Mouse (Mus musculus) limb, embryonic 13.5 days (tissue): ENCODE data around the gene 4930502E18Rik. TPM values are rescaled to one million over a fixed set of nuclear protein-coding genes. Genes with fewer than 3 reads are reported as not detected.
A peak's percentile ranks its signal among the peaks of the same experiment; 100 is the strongest.
"Not testable (repeated sequence)": the region's sequence is repeated elsewhere in the genome, so short reads cannot be mapped to it uniquely, and the experiment has no call there.

ENCODE experiments used
- ATAC-seq: fragments of 200-750 bp; cut with Nextera tagmentation; 2 replicates; pipeline ENCODE4 v1.8.0; 2017; ENCODE audit warnings: low read depth, moderate number of reproducible peaks, moderate TSS enrichment; ENCODE audit not compliant: low FRiP score
- H3K27ac ChIP-seq: fragments of 300-500 bp; sonication (generic); 2 replicates; pipeline ENCODE4 v1.5.1; 2015; ENCODE audit warnings: inconsistent platforms, mild to moderate bottlenecking, moderate library complexity
- H3K27me3 ChIP-seq: fragments of 300-500 bp; sonication (generic); 2 replicates; pipeline ENCODE4 v1.6.1; 2015; ENCODE audit warnings: mild to moderate bottlenecking, inconsistent platforms
- H3K36me3 ChIP-seq: fragments of 300-500 bp; sonication (generic); 2 replicates; pipeline ENCODE4 v1.6.1; 2015; ENCODE audit warnings: inconsistent platforms, mild to moderate bottlenecking, moderate library complexity
- H3K4me1 ChIP-seq: fragments of 300-500 bp; sonication (generic); 2 replicates; pipeline ENCODE4 v1.6.1; 2015; ENCODE audit warnings: inconsistent platforms
- H3K4me2 ChIP-seq: fragments of 300-500 bp; sonication (generic); replicated peaks from 2 replicates; pipeline ENCODE4 v1.6.1; 2015; ENCODE audit warnings: inconsistent platforms, mild to moderate bottlenecking, moderate library complexity
- H3K4me3 ChIP-seq: fragments of 300-500 bp; sonication (generic); 2 replicates; pipeline ENCODE4 v1.5.1; 2015; ENCODE audit warnings: moderate library complexity, mild to moderate bottlenecking, inconsistent platforms
- H3K9ac ChIP-seq: fragments of 300-500 bp; sonication (generic); 2 replicates; pipeline ENCODE4 v1.6.1; 2015; ENCODE audit warnings: mild to moderate bottlenecking, inconsistent platforms
- H3K9me3 ChIP-seq: fragments of 300-500 bp; sonication (generic); 2 replicates; pipeline ENCODE4 v1.6.1; 2016; ENCODE audit warnings: inconsistent platforms
- WGBS: fragments of 180-500 bp; shearing (Covaris S2); methylation state at CpG from one replicate; pipeline ENCODE4 v1.1.7; 2015; 5-methylcytosine and 5-hydroxymethylcytosine counted together
- polyA plus RNA-seq: library from polyadenylated mRNA; unstranded; fragments of >200 nt; fragmentation: Nextera tagmentation; extraction: Ambion mirVana; gene quantifications from 2 replicates; pipeline ENCODE4 v1.2.1, GENCODE M21; 2015

4930502E18Rik gene
- 0.52 and 0.62 TPM in 2 replicates for polyA plus RNA-seq

DNA sequence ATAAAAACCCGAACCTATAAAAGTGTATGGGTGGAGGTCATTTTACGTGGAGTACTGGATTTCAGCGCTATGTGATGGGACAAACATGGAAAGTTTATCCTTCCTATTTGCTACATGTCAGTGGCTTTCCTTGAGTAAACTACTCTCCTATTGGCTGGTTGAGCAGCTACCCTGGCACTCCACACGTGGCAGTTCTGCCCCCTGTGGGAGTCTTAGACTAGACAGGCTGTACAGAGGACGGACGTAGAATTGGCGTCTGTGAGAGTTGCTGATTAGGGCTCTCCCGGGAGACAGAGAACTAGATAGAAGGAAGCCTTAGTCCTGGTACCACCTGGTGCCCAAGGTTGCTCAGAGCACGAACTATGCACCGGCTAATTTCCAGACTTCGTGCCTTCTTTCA, at the start of gene 4930502E18Rik:
4930502E18Rik (plus strand) TSS at position 231 of the 400 bp plus-strand sequence.
- Histone ChIP-seq H3K4me2 (no peak within 1 kb of the TSS), H3K4me1 (no peaks in the 10 kb centered on the region), H3K4me3 (no peak within 1 kb of the TSS), H3K9me3 (no peaks in the 10 kb centered on the region), H3K36me3 (no peaks in the 10 kb centered on the region), H3K9ac (no peak within 1 kb of the TSS), H3K27me3 (no peaks in the 10 kb centered on the region), H3K27ac (no peak within 1 kb of the TSS)
- 84% methylated on average over 11 of the region's 11 CpGs for WGBS
- ATAC-seq, result no peak

DNA sequence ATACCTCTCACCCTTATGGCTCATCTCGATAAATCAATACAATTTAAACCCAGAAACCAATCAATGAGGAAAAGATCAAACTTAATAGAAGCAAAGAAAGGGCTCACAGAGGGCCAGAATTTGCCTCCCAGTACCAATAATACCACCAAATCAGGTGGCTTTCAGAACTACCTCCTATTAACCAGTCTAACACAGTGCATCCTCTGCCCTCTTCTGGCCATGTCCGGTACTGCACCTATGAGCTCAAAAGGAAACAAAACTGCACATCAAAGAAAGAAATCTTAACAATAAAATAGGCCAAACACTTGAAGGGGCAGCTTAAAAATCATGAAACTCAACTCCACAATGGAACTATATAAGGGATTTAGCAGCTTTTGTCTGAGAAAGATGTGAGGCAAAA, 47.7 kb upstream of the 4930502E18Rik start:
- H3K27ac ChIP-seq, ATAC-seq, H3K4me1 ChIP-seq, H3K27me3 ChIP-seq, H3K9ac ChIP-seq, H3K4me3 ChIP-seq, H3K36me3 ChIP-seq, H3K9me3 ChIP-seq, H3K4me2 ChIP-seq: not testable (repeated sequence)
- WGBS, result 42% methylated on average over 2 of the region's 2 CpGs

DNA sequence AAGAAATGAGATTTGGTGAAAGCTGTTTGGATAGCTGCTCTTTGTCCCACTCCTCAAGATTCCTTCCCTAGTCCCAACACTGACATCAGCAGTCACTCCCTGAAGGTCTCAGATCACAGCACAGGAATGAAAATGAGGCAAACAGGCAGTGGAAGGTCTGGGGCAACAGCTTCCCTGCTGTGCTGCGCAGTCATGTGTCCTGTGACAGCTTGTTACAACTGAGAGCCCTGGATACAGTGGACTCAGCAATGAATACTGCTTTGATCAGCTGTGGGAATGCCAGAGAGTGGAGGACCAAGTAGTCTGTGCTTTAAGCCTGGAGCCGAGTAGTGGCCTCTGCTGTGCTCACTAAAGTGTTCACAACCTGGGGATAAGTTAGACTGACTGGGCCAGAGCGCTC, 42.0 kb upstream of the 4930502E18Rik start:
- H3K27me3 ChIP-seq, H3K9me3 ChIP-seq, H3K4me1 ChIP-seq, ATAC-seq, H3K9ac ChIP-seq, H3K4me2 ChIP-seq, H3K4me3 ChIP-seq, H3K27ac ChIP-seq, H3K36me3 ChIP-seq: not testable (repeated sequence)
- 55% methylated on average over 3 of the region's 3 CpGs for WGBS

DNA sequence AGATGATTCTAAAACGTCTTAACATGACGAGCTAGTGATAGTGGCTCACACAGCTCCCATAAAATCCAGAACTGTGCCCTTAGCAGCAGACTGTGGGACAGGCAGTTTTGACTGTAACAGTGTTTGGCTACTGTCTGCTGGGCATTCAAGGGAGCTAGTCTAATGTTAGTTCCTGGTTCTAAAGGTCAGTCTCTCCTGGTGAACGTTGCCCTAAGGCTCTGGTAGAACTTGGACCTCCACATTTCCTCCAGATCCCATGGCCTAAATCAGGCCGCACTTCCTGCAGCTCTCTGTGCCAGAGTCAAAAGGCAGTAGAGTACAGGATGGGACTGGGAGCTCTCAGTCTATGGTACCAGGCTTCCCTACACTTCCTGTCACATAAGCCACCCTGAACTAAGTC, 40.0 kb upstream of the 4930502E18Rik start:
- 69% methylated on average over 2 of the region's 4 CpGs for WGBS
- not testable (repeated sequence) for H3K9me3 ChIP-seq, H3K4me1 ChIP-seq, H3K4me2 ChIP-seq, H3K36me3 ChIP-seq, H3K4me3 ChIP-seq, ATAC-seq, H3K27ac ChIP-seq, H3K27me3 ChIP-seq, H3K9ac ChIP-seq

DNA sequence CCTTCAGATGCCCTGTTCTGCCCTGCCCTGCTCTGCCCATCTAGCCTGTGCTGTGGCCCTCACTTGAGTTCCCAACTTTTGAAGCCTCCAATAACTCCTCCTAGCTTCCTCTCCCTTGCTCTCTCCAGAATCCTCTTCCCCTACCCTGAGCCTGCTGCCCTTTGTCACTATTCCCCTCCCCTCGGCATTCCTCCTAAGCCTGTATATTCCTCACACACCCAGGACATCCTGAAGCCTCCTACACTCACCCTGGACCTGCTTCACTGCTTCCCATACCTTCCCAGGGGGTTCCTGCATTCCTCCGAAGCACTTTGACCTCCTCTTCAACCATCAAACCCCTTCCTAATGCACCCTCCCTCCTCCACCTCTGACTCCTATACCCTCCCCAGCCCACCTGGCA, 32.6 kb upstream of the 4930502E18Rik start:
- 65% methylated on average over 2 of the region's 2 CpGs for WGBS
- Histone ChIP-seq H3K4me1 (no peaks in the 10 kb centered on the region), H3K36me3 (no peaks in the 10 kb centered on the region), H3K9ac (no peak overlapping the region), H3K4me2 (no peak overlapping the region), H3K4me3 (no peak overlapping the region), H3K9me3 (no peaks in the 10 kb centered on the region), H3K27me3 (no peaks in the 10 kb centered on the region), H3K27ac (no peak overlapping the region)
- no peak for ATAC-seq

DNA sequence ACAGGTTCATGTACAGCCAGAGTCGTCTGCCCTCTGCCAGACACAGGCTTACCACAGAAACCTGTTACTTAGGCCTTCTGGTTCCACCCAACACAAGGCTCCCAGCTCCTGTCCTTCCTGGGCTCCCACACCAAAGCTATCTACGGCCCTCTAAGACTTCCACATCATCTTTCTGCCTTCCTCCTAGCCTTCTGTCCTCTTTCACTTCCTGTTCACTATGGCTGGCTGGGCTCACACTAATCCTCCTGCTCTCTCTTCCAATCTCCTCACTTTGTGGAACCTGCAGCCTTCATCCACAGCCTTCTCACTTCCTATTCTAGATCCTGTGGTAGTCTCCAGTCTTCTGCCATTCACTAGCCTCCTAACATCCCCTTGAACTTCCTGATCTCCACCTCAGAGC, 31.5 kb upstream of the 4930502E18Rik start:
- ATAC-seq, result no peak
- Histone ChIP-seq H3K9ac (no peak overlapping the region), H3K27me3 (no peaks in the 10 kb centered on the region), H3K27ac (no peak overlapping the region), H3K9me3 (no peaks in the 10 kb centered on the region), H3K4me3 (no peak overlapping the region), H3K36me3 (no peaks in the 10 kb centered on the region), H3K4me1 (no peaks in the 10 kb centered on the region), H3K4me2 (no peak overlapping the region)
- whole genome bisulfite sequencing, result 73% methylated on average over 2 of the region's 2 CpGs

DNA sequence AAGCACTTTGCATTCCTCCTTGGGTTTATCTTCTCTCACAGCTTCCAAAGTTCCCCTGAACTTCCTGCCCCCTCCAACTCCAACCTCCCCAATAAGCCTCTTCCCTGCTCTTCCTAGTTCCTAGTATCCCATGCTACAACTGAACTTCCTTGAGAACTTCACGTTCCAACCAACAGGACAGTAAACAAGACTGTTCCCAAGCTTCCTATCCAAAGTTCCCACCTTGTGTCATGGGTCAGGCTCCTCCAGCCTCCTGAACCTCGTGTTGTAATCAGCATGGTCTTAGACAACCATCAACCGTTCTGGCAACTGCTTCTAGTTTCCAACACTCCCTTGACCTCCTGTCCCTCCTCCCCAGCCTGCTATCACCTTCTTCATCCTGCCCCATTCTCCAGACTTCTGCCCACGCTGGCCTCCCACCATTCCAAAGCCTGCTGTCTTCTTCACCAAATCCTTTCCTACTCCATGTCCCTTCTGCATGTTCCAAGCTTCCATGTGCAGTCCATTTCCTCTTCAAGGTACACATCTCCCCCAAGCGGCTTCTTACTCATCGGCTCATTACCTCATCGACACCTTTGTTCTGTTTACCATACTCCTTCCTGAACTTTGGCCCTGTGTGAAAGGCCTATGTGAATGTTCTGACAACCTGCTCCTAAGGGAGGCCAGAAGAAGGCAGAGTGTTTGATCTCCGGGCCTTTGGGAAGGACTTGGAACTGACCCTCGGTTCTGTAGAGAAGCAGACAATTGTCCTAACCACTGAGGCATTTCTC, 30.4 kb upstream of the 4930502E18Rik start:
- Histone ChIP-seq H3K9ac (no peak overlapping the region), H3K9me3 (no peaks in the 10 kb centered on the region), H3K27me3 (no peaks in the 10 kb centered on the region), H3K4me2 (no peak overlapping the region), H3K4me3 (no peak overlapping the region), H3K27ac (no peak overlapping the region), H3K36me3 (no peaks in the 10 kb centered on the region), H3K4me1 (no peaks in the 10 kb centered on the region)
- WGBS, result 85% methylated on average over 9 of the region's 9 CpGs
- no peak for ATAC-seq

DNA sequence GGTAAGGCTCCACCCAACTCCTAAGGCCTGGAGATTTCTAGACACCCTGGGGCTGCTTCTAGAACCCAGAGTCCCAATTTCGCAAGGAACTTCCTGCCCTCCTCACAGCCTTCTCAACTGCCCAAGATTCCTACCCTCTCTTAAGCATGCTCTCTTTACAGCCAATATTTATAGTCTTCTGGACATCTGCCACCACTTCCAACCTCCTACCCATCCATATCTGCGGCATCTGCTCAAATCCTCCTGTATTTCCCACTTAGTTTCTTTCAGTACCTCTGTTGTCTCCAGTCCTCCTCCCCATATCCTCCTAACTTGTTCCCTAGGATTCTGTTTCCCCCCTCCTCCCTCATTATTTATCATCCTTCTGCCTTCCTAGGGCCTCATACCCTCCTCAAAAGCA, 25.4 kb upstream of the 4930502E18Rik start:
- Histone ChIP-seq H3K4me2 (no peak overlapping the region), H3K27ac (no peak overlapping the region), H3K27me3 (no peaks in the 10 kb centered on the region), H3K4me3 (no peak overlapping the region), H3K9ac (no peak overlapping the region), H3K4me1 (no peaks in the 10 kb centered on the region), H3K9me3 (no peaks in the 10 kb centered on the region), H3K36me3 (no peaks in the 10 kb centered on the region)
- ATAC-seq, result no peak
- 100% methylated on average over 2 of the region's 2 CpGs for WGBS

DNA sequence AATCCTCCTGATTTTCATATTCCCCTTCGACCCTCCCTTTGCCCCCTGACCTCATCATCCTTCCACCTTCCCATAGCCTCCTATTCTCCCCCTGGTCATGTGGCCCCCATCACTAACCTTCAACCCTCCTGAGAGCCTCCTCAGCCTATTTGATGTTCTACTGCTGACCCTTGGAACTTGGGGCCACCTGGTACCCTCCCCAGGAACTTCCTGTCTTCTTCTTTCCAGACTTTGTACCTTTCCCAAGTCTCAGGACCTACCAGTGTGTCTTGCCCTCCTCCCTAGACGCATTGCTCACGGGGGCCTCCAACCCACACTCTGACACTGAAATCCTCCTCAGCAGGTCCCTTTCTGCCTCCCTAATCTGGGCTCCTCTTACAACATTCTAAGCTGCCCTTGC, 22.0 kb upstream of the 4930502E18Rik start:
- Histone ChIP-seq H3K4me1 (no peaks in the 10 kb centered on the region), H3K36me3 (no peaks in the 10 kb centered on the region), H3K4me2 (no peak overlapping the region), H3K4me3 (no peak overlapping the region), H3K27ac (no peak overlapping the region), H3K27me3 (no peaks in the 10 kb centered on the region), H3K9ac (no peak overlapping the region), H3K9me3 (no peaks in the 10 kb centered on the region)
- no peak for ATAC-seq
- WGBS, result 85% methylated on average over 3 of the region's 3 CpGs

DNA sequence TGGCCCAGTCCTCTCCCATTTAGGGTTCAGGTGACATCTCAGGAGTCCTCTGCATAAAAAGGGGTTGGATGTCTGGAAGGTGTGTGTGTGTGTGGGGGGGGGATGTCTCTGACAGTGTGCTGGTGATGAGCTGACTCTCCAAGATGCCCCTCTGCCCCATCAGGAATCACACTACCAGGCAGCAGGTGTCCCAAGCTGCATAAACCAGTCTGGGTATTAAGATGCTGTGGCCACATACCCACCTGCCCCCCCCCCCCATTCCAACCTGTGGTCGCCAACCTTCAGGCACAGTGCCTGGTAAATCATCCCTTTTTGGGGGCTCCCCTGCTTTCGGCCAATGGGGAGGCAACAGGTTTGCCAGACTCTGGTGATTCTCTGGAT, 8.7 kb upstream of the 4930502E18Rik start:
- Histone ChIP-seq H3K4me1 (no peaks in the 10 kb centered on the region), H3K4me2 (peak overlapping the region; percentile 60), H3K36me3 (no peaks in the 10 kb centered on the region), H3K9me3 (no peaks in the 10 kb centered on the region), H3K4me3 (peak overlapping the region; percentile 39), H3K9ac (peak overlapping the region; percentile 59), H3K27me3 (no peaks in the 10 kb centered on the region), H3K27ac (no peak overlapping the region)
- WGBS, result 33% methylated on average over 2 of the region's 2 CpGs
- no peak for ATAC-seq

DNA sequence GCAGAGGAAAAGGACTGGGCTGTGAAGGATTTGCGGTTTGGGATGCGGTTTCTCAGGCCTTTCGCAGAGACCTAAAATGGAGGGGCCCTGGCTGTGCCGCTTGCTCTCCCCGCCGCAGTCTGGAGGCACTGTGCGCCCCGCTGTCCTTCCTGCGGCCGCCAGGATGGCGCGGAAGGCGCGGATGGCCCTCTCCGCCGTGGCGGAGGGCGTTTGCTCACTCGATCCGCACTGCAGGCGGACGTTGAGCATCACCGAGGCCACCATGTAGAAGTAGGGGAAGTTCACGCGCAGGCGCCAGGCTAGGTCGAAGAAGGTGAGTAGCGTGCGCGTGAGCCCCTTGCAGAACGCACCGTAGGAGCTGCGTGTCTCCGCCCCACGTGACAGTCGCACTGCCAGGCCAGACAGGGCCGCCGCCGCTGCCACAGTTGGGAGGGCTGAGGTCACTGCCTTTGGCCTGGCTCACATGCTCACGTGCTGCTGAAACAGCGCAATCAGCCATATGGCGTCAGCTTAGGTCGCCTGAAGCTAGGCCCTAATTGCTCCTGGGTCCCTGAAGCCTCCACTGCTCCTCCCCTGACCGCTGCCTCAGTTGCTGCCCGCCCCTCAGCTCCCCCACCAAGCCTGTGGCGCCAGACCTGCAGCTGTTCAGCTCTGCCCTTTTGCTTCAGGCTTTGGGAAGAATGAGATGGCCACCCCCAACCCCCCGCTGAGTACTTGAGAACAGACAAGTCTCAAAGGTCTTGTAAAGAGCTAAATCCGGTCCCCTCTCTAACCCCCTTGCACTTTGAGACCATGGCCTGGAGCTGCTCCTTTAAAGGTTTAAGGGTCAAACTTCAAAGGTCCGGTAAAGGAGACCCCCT, 8.1 kb upstream of the 4930502E18Rik start:
- Histone ChIP-seq H3K36me3 (no peaks in the 10 kb centered on the region), H3K9me3 (no peaks in the 10 kb centered on the region), H3K4me3 (peak overlapping the region; percentile 39), H3K9ac (peak overlapping the region; percentile 59), H3K4me1 (no peaks in the 10 kb centered on the region), H3K4me2 (peak overlapping the region; percentile 60), H3K27ac (no peak overlapping the region), H3K27me3 (no peaks in the 10 kb centered on the region)
- peak; percentile 78 for ATAC-seq
- 15% methylated on average over 47 of the region's 49 CpGs for WGBS

DNA sequence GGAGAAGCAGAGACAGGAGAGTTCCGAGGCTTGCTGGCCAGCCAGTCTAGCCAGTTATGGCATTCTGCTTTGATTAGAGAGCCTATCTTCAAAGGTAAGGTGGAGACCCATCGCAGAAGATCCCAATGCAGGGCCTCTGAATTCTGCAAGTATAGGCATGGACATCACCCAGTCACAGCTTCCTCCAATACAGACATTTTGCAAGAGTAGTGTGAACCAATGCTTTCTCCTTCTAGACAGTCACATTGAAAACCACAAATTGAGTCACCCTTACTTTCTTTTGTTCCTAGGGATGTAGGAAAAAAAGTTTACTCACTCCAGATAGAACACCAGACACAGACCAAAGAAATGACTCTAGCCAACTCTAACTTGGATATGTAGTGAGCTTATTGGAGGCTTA, 4.3 kb downstream of the 4930502E18Rik start:
- ATAC-seq, result no peak
- Histone ChIP-seq H3K27me3 (no peaks in the 10 kb centered on the region), H3K9me3 (no peaks in the 10 kb centered on the region), H3K4me3 (no peak overlapping the region), H3K4me2 (no peak overlapping the region), H3K9ac (no peak overlapping the region), H3K36me3 (no peaks in the 10 kb centered on the region), H3K4me1 (no peaks in the 10 kb centered on the region), H3K27ac (no peak overlapping the region)
- WGBS, result 78% methylated on average over 2 of the region's 2 CpGs
